Mouse (Mus musculus): Measurements from ENCODE around the gene Gm15217. TPM values are rescaled to one million over a fixed set of nuclear protein-coding genes. Genes with fewer than 3 reads are reported as not detected.

The Gm15217 gene
- not detected for polyA plus RNA-seq (2012; fragmentation: generic; extraction: Trizol)

DNA sequence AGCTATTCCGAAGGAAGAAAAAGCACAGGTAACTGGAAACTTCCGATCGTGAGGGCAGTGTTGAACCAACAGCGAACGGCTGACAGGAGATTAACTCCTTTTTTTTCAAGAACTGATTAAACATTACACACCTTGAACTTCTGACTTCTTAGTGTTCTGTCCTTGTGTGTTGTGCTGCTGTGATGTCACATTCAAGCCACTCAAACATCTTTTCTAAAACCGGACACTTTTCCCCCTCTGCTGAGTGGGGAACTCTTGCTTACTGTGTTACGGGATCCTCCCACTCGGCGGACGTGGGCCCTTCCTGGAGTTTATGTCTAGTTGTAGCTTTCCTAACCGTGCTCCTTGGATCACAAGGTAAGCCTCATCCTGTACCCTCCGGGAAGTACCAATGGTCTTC, at the start of gene Gm15217:
Gm15217 (plus strand) TSS at position 130 of the 400 bp plus-strand sequence.
- Histone ChIP-seq H3ac (ENCODE audit: control insufficient read depth, insufficient read length) (no peak within 1 kb of the TSS), H3K36me3 (ENCODE audit: control insufficient read depth, insufficient read depth) (no peaks in the 10 kb centered on the region), H3K4me2 (ENCODE audit: low read depth) (no peak within 1 kb of the TSS), H3K27me3 (ENCODE audit: control insufficient read depth, insufficient read depth, insufficient read length) (no peaks in the 10 kb centered on the region), H3K4me3 (no peak within 1 kb of the TSS), H3K79me2 (ENCODE audit: control insufficient read depth, insufficient read depth) (no peaks in the 10 kb centered on the region)
- TF ChIP-seq E2F4 (IDR thresholded peaks at IDR 0.05; ENCODE audit: insufficient read depth) (no peak), MYOD1 (IDR thresholded peaks at IDR 0.05; ENCODE audit: control insufficient read depth in 1 of 3, insufficient read length in 2 of 3, low read depth in 2 of 3) (no peak), POLR2A (IDR thresholded peaks at IDR 0.05; ENCODE audit: insufficient read length, low read depth) (no peak), USF1 (IDR thresholded peaks at IDR 0.05; ENCODE audit: low read depth) (no peak), MYOG (IDR thresholded peaks at IDR 0.05; ENCODE audit: control insufficient read depth in 1 of 3, insufficient read depth in 1 of 3, insufficient read length in 2 of 3, low read depth in 2 of 3) (no peak), TCF3 (IDR thresholded peaks at IDR 0.05; ENCODE audit: insufficient read length, low read depth) (no peak), SRF (IDR thresholded peaks at IDR 0.05; ENCODE audit: control insufficient read depth, insufficient read length, low read depth) (no peak), MAX (IDR thresholded peaks at IDR 0.05; ENCODE audit: low read depth) (no peak), TCF12 (IDR thresholded peaks at IDR 0.05; ENCODE audit: insufficient read depth, poor library complexity, severe bottlenecking) (no peak), REST (IDR thresholded peaks at IDR 0.05; ENCODE audit: insufficient read depth, insufficient read length) (no peak), CEBPB (IDR thresholded peaks at IDR 0.05; ENCODE audit: insufficient read depth, poor library complexity, severe bottlenecking) (no peak), POLR2AphosphoS2 (IDR thresholded peaks at IDR 0.05; ENCODE audit: insufficient read length, low read depth) (no peak)

GRCm38 (mm10) chr14:46333421-46334237, 45.6 kb upstream of the Gm15217 start:
- no peaks in the 10 kb centered on the region for H3K79me2 ChIP-seq (ENCODE audit: control insufficient read depth, insufficient read depth)

GRCm38 (mm10) chr14:46338801-46339200, 40.4 kb upstream of the Gm15217 start:
- H3K4me2 ChIP-seq (ENCODE audit: low read depth), result no peak overlapping the region
- no peak overlapping the region for H3ac ChIP-seq (ENCODE audit: control insufficient read depth, insufficient read length)
- H3K4me3 ChIP-seq, result no peak overlapping the region
- no peaks in the 10 kb centered on the region for H3K27me3 ChIP-seq (ENCODE audit: control insufficient read depth, insufficient read depth, insufficient read length)
- no peaks in the 10 kb centered on the region for H3K36me3 ChIP-seq (ENCODE audit: control insufficient read depth, insufficient read depth)
- H3K79me2 ChIP-seq (ENCODE audit: control insufficient read depth, insufficient read depth), result no peaks in the 10 kb centered on the region
- TF ChIP-seq TCF12 (IDR thresholded peaks at IDR 0.05; ENCODE audit: insufficient read depth, poor library complexity, severe bottlenecking), result no peak
- no peak for TF ChIP-seq MYOD1 (IDR thresholded peaks at IDR 0.05; ENCODE audit: control insufficient read depth in 1 of 3, insufficient read length in 2 of 3, low read depth in 2 of 3)
- no peak for TF ChIP-seq E2F4 (IDR thresholded peaks at IDR 0.05; ENCODE audit: insufficient read depth)
- no peak for TF ChIP-seq POLR2AphosphoS2 (IDR thresholded peaks at IDR 0.05; ENCODE audit: insufficient read length, low read depth)
- TF ChIP-seq TCF3 (IDR thresholded peaks at IDR 0.05; ENCODE audit: insufficient read length, low read depth), result no peak
- no peak for TF ChIP-seq MYOG (IDR thresholded peaks at IDR 0.05; ENCODE audit: control insufficient read depth in 1 of 3, insufficient read depth in 1 of 3, insufficient read length in 2 of 3, low read depth in 2 of 3)
- TF ChIP-seq POLR2A (IDR thresholded peaks at IDR 0.05; ENCODE audit: insufficient read length, low read depth), result no peak
- no peak for TF ChIP-seq SRF (IDR thresholded peaks at IDR 0.05; ENCODE audit: control insufficient read depth, insufficient read length, low read depth)
- TF ChIP-seq USF1 (IDR thresholded peaks at IDR 0.05; ENCODE audit: low read depth), result no peak
- TF ChIP-seq CEBPB (IDR thresholded peaks at IDR 0.05; ENCODE audit: insufficient read depth, poor library complexity, severe bottlenecking), result no peak
- TF ChIP-seq MAX (IDR thresholded peaks at IDR 0.05; ENCODE audit: low read depth), result no peak
- no peak for TF ChIP-seq REST (IDR thresholded peaks at IDR 0.05; ENCODE audit: insufficient read depth, insufficient read length)

More at GRCm38 (mm10) chr14:46333421-46334237, 45.6 kb upstream of the Gm15217 start:
- Histone ChIP-seq H3K4me2 (ENCODE audit: low read depth) (no peak overlapping the region), H3K36me3 (ENCODE audit: control insufficient read depth, insufficient read depth) (no peaks in the 10 kb centered on the region), H3K4me3 (no peak overlapping the region), H3ac (ENCODE audit: control insufficient read depth, insufficient read length) (no peak overlapping the region), H3K27me3 (ENCODE audit: control insufficient read depth, insufficient read depth, insufficient read length) (no peaks in the 10 kb centered on the region)
- TF ChIP-seq TCF12 (IDR thresholded peaks at IDR 0.05; ENCODE audit: insufficient read depth, poor library complexity, severe bottlenecking), result no peak
- TF ChIP-seq MAX (IDR thresholded peaks at IDR 0.05; ENCODE audit: low read depth), result no peak
- no peak for TF ChIP-seq REST (IDR thresholded peaks at IDR 0.05; ENCODE audit: insufficient read depth, insufficient read length)
- no peak for TF ChIP-seq MYOD1 (IDR thresholded peaks at IDR 0.05; ENCODE audit: control insufficient read depth in 1 of 3, insufficient read length in 2 of 3, low read depth in 2 of 3)

DNA sequence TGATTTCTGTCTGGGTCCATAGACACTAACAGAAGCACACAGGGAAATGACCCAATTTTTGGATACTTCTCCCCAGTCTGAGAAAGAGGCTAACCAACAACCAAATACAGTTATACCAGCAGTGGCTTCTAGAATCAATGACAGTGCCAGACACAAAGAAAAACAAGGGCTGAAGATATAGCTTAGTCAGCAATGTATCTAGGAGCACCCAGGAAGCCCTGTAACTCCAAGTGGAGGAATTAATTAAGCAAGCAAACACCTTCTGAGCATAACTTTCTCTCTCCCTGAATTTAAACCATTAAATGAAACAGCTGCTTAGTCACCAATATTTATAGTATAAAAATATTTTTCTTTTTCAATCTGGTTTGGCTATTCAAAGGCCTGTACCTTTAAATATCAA, 34.5 kb upstream of the Gm15217 start:
- Histone ChIP-seq H3K4me3 (no peak overlapping the region), H3K79me2 (ENCODE audit: control insufficient read depth, insufficient read depth) (no peaks in the 10 kb centered on the region), H3ac (ENCODE audit: control insufficient read depth, insufficient read length) (no peak overlapping the region), H3K36me3 (ENCODE audit: control insufficient read depth, insufficient read depth) (no peaks in the 10 kb centered on the region), H3K4me2 (ENCODE audit: low read depth) (no peak overlapping the region), H3K27me3 (ENCODE audit: control insufficient read depth, insufficient read depth, insufficient read length) (no peaks in the 10 kb centered on the region)
- TF ChIP-seq SRF (IDR thresholded peaks at IDR 0.05; ENCODE audit: control insufficient read depth, insufficient read length, low read depth) (no peak), USF1 (IDR thresholded peaks at IDR 0.05; ENCODE audit: low read depth) (no peak), TCF12 (IDR thresholded peaks at IDR 0.05; ENCODE audit: insufficient read depth, poor library complexity, severe bottlenecking) (no peak), MYOD1 (IDR thresholded peaks at IDR 0.05; ENCODE audit: control insufficient read depth in 1 of 3, insufficient read length in 2 of 3, low read depth in 2 of 3) (no peak), E2F4 (IDR thresholded peaks at IDR 0.05; ENCODE audit: insufficient read depth) (no peak), REST (IDR thresholded peaks at IDR 0.05; ENCODE audit: insufficient read depth, insufficient read length) (no peak), TCF3 (IDR thresholded peaks at IDR 0.05; ENCODE audit: insufficient read length, low read depth) (no peak), CEBPB (IDR thresholded peaks at IDR 0.05; ENCODE audit: insufficient read depth, poor library complexity, severe bottlenecking) (no peak), POLR2AphosphoS2 (IDR thresholded peaks at IDR 0.05; ENCODE audit: insufficient read length, low read depth) (no peak), POLR2A (IDR thresholded peaks at IDR 0.05; ENCODE audit: insufficient read length, low read depth) (no peak), MAX (IDR thresholded peaks at IDR 0.05; ENCODE audit: low read depth) (no peak), MYOG (IDR thresholded peaks at IDR 0.05; ENCODE audit: control insufficient read depth in 1 of 3, insufficient read depth in 1 of 3, insufficient read length in 2 of 3, low read depth in 2 of 3) (no peak)
